Mouse (Mus musculus): Measurements from ENCODE around the gene Rhobtb1.

Gene Rhobtb1

GRCm38 (mm10) chr10:69163216-69163615, 12.0 kb downstream of the Rhobtb1 start:
- no peak for DNase-seq (ENCODE audit: low spot score)

DNA sequence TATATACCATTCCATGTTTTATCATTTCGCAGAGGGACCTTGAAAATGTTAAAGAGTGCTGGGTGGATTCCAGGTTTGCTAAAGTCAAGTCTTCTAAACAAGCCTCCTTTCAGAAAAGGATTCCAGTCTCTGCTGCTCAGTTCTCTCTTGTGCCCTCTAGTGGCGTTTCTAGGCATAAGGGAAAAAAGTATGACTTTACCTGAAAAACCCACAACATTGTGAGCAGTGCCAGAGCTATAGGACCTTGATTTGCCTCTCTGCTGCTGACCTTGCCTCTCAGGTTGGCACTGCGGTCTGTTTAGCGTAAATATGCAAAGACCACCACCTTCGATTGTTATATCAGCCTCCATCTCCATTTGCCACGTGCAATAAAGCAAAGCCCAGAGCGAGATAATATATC, 13.9 kb downstream of the Rhobtb1 start:
- DNase-seq (ENCODE audit: low spot score): peak; percentile 62

DNA sequence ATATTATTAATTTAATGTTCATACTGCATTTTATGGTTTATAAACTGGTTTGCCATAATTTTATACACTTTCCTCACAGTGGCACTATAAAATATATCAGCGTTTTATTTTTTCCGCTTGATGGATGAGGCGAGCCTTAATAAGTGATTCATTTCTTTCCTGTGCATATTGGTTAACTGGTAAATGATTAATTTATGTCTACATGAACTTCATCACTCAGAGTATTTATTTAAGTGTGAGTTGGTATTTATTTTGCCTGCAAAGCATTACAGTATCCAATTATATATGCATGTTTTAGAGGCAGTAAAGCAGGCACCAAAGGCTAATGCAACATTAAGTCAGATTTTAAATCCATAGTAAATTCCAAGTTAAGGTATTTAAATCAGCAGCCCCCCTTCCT, 14.6 kb downstream of the Rhobtb1 start:
- DNase-seq (ENCODE audit: low spot score): no peak

DNA sequence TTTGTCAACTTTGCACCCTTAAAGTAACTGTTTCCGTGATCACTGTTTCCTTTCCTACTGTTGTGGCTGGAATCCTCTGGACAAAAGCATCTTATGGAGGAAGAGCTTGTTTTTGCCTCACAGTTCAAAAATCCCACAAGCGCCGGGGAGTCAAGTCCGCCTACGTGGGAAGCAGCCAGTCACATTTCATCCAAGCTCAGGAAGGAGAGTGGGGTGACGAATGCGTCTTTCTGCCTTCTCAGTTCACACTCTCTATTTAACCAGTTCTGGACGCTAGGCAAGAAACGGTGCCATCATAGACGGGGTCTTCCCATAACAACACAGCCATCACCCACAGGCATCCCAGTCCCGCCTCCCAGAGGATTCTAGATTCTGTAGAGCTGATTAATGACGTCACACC, 15.3 kb downstream of the Rhobtb1 start:
- DNase-seq (ENCODE audit: low spot score): no peak

DNA sequence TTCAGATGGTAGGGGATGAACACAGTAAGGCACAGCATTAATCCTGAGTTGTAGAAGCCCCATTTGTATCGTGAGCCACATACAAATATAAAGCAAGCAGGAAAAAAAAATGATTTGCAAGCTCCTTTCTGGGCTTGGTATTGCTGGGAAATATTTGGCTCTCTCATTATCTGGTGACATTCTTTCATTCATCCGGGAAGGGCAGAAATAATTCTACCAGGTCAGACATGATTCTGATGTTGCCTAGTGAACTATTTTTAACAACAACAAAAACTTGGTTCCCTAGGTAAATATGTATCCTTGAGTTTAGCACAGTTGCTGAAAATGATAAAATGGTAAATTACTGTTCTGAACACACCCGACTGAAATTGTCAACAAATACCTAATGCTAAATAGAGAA, 21.2 kb downstream of the Rhobtb1 start:
- no peak for DNase-seq (ENCODE audit: low spot score)

GRCm38 (mm10) chr10:69176116-69176515, 24.9 kb downstream of the Rhobtb1 start:
- DNase-seq (ENCODE audit: low spot score): no peak

DNA sequence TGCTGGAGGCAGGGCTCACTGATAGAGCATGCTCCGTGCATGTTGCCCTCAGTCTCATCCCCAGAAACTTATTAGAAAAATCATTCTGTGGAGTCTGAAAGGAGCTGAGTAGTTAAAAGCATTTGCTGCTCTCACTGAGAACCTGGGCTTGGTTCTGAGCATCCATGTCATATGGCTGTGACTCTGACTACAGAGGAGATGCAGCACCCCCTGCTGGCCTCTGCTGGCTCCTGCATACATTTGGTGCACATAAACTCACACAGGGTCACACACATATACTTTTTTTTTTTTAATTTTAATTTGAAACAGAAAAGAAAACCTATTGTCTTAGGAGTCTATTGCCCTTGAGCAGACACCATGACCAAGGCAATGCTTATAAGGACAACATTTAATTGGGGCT, 28.1 kb downstream of the Rhobtb1 start:
- DNase-seq (ENCODE audit: low spot score): no peak

GRCm38 (mm10) chr10:69180997-69181396, 29.8 kb downstream of the Rhobtb1 start:
- DNase-seq (ENCODE audit: low spot score): no peak

- no peak for DNase-seq (ENCODE audit: low spot score)
Measured at GRCm38 (mm10) chr10:69184903-69185302, 33.7 kb downstream of the Rhobtb1 start.

- DNase-seq (ENCODE audit: low spot score): no peak
Measured at GRCm38 (mm10) chr10:69185431-69185830, 34.2 kb downstream of the Rhobtb1 start.

DNA sequence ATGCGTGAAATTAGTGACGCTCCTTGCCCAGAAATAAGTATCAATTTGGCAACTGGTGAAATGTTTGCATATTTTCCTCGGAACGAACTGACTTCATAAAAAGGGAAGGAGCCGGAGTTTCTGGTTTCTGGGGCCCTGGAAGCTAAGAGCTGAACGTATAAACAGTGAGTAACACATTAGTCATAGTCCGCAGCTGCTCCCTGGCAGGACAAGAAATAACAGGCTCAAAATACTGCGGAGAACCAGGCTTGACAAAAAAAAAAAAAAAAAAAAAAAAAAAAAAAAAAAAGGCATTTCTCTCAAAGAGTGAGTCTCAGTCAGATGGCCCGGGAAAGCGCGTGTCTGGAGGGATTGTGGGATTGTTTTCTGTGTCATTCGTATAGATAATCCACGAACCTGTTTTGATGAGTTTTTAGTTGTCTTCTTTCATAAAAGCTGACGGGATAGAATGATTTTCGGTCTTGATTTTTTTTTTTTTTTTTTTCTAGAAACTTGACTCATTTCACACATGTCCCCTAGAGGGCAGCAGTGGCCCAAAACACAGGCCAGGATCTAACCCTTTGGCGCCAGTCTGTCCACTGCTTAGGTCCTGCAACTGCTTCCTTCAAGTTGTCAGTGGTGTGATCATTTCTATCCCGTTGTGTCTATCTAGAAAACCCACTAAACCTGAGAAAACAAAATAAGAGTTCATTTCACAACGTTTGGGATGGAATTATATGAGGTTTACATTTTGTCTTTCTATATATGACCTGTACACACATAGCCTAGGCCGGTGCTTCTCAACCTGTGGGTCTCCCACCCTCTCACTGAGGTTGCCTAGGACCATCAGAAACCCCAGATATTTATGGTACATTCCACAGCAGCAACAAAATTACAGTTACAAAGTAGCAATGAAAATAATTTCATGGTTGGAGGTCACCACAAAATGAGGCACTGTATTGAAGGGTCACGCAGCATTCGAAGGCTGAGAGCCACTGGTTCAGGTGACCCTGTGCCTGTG, 35.0 kb downstream of the Rhobtb1 start:
- peak; percentile 86 for DNase-seq (ENCODE audit: low spot score)

DNA sequence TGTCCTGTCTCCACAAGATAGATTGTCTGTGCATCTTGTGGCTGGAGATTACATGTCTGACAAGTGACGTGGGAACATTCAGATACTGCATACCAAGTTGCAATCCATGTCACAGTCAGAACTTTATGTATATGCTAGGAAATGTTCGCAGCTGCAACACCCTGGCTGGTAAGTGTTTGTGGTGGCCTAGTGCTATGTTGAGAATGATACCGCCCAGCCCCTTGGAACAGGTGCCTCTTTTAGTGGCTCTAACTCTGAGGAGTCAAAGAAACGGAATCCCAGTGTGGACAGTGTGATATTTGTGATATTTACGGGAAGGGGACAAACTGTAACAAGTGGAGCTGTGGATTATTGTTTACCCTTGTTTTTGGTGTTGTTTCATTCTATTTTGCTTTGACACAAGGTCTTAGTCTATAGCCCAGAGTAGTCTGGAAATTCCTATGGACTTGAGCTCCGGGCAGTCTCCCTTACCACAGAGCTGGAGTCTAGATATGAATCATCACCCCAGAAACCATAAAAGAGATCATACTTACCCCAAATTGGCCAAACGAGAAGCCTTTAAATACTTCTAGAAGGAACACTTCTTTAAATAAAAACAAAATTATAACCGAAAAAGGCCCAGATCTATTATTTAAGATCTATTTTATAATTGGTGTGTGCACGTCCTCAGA, 36.7 kb downstream of the Rhobtb1 start:
- DNase-seq (ENCODE audit: low spot score): no peak

GRCm38 (mm10) chr10:69190434-69191160, 39.4 kb downstream of the Rhobtb1 start:
- no peak for DNase-seq (ENCODE audit: low spot score)

DNA sequence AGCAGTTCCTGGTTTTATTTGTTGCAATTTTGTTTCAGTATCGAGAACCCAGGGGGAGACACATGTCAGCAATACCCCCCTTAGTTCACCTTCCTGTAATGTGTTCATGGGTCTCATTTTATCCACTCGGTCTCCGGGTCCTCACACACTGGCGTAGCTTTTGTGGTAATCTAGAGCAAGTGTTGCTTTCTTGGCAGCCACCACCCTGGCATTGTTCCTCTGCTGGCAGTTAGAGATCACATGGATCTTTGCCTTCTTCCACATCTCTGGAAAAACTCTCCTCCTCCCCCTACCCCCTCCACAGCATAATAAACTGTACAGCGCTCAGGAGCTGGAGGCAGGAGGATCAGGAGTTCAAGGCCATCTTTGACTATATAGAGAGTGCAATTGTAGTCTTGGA, 41.0 kb downstream of the Rhobtb1 start:
- DNase-seq (ENCODE audit: low spot score): no peak

GRCm38 (mm10) chr10:69193721-69194120, 42.5 kb downstream of the Rhobtb1 start:
- DNase-seq (ENCODE audit: low spot score): no peak

DNA sequence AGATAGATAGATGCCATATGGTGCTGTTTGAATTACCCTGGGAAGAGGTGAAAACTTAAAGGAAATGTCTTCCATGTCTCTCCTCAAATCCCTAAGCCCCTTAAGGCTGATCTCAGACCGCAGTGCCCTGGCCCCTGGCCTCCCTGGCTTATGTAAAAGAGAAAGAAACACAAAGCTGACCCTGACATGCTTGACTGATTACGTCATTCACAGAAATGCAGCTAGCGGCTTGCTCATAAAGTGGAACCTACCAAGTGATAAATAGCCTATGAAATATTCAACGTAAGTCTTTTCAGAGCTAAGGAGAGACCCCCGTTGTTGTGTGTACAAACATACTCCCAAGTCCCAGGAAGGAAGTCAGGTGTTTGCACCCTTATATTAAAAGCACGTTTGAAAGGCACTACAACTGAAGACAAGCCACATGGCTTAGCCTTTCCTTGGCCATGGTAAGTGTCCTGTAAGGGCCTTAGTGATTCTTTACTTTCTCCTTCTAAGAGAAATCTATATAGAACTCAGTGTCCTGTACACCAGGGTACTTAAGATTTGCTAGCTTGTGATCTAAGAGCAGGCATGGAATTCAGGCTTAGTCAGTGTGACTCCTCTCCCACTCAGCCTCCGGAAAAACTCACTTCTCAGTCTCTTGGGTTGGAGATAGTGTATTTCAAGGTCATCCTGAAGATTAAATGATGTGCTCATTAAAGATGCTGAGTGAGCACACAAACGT, 53.6 kb downstream of the Rhobtb1 start:
- peak; percentile 49 for DNase-seq (ENCODE audit: low spot score)

DNA sequence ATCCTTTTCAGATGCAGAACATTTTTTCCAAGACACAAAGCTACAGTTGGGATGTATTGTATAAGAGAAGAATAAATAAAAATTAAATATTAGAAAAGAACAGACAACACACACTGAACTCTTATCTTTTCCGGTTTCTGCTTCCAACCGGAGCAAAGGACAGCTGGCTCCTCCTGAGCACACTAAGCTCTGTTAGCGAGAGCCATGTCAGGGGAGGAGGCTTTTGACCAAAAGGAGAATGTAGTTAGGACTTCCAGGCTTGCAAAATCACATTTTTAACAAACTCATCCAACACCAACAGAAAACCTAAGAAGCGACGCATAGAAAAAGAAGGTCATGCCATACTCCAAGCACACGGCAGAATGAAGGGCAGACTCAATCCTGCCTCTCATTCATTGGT, 54.8 kb downstream of the Rhobtb1 start:
- no peak for DNase-seq (ENCODE audit: low spot score)

DNA sequence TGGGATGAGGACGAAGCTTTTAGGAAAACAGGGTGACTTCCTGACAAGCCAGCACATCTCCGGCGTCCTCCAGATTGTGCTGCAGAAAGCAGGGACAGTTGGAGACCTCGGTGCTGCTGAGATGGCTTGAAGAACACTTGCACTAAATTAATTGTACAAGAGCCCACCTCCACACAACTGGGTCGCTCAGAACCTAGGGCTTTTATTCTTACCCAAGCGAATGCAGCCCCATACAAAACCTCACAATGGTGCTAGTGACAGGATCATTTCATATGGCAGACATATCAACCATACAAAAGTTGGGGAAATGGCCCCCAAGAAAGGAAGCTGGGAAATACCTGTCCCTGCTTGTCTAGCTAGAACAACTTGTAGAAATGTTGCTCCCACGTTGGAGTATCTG, 56.2 kb downstream of the Rhobtb1 start:
- DNase-seq (ENCODE audit: low spot score): no peak

- no peak for DNase-seq (ENCODE audit: low spot score)
Measured at GRCm38 (mm10) chr10:69207981-69208630, 56.9 kb downstream of the Rhobtb1 start.

DNA sequence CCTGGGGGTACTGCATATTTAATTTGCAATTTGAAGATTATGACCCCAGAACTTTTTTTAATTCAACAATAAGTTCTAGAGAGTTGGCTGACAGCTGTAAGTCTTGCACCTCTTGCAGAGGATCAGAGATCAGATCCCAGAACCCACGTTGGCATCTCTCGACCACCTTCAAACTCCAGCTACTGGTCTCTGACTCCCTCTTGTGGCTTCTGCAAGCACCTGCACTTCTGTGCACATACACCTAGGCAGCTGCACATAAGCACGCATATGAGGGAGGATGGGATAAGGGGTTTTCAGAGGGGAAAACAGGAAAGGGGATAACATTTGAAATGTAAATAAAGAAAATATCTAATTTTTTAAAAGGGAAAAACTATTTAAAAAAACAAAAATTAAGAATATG, 57.5 kb downstream of the Rhobtb1 start:
- DNase-seq (ENCODE audit: low spot score): no peak

GRCm38 (mm10) chr10:69210006-69210405, 58.8 kb downstream of the Rhobtb1 start:
- no peak for DNase-seq (ENCODE audit: low spot score)

Measured in embryo, embryonic 10.5 days (tissue).